Mouse (Mus musculus) ovary, postnatal 36 days (tissue): ENCODE results near the gene Scrn3.

ENCODE experiments used
- DNase-seq: peaks from one replicate; pipeline ENCODE4 v3.0.0; 2022; ENCODE audit warnings: low spot score, mixed read lengths

Gene Scrn3

DNA sequence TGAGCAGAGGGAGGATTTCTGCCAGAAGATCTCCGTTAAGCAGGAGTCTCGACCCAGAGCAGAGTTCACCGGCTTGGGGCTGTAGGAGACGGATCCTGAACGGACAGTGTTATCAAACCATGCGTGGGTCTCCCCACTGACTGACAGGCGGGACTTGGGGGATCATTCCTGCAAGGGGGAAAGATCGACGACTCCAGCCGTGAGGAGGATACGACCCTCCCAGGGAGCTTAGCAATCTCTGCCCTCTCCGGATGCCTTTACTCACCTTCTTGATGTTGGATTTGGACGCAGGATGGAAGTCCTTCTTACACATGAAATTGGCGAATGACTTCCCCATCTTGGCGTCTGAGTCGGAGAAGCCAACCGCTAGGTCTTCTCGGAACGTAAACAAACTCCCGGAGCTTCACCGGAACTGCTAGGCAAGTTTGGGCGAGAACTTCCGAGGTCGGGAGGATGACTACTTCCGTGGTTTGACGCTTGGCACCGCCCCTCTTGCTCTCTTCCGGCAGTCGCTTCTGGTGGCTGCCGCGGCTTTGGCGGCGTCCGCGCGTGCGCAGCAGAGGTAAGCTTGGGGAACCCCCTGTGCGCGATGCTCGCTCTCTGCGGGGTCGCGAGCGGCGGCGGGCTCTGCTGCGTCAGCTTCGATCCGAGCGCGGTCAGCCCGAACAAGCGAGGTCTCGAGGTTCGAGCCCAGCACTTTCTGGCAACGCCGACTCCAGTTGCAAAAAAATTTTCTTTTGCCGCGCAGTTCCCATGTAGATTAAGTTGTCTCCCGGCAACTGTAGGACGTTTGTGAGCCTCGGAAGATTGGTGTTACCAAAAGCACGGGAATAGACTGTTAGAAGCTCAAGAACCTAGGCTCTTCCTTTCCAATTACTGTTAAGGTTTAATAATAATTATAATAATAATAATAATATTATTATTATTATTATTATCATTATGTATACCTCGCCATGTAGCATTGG lies at the start of gene Scrn3, which contains the start of gene Cir1:
Scrn3 (plus strand) TSS at position 450 of the 965 bp plus-strand sequence.
Cir1 (minus strand) TSS at position 550 of the 965 bp plus-strand sequence.
- peak; percentile 93 for DNase-seq

DNA sequence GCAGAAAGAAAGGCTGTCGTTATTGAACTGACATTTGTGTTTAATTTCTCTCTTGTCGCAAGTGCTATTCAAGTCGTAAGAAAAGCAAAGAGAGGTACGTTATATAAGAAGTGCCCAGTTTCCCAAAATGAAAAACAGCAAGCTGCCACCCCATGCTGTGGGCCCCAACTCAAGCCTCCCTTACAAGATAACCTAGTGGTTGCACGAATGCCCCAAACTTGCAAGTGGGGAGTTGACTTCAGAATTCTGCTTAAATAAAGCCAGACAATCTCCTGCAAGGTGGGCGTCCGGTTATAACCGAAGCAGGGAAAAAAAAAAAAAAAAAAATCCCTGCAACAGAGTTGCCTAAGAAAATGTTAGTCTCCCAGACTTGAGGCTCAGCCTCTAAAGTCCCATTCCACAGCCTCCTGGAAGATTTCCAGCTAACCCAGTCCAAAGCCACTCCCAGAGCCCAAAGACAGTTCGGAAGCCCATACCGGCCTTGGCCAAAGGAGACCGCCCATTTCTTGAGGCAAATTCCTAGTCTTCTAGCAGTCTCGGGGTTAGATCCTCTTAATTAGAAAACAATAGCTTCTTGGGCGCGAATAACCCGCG lies 49.1 kb upstream of the Scrn3 start:
- no peak for DNase-seq

DNA sequence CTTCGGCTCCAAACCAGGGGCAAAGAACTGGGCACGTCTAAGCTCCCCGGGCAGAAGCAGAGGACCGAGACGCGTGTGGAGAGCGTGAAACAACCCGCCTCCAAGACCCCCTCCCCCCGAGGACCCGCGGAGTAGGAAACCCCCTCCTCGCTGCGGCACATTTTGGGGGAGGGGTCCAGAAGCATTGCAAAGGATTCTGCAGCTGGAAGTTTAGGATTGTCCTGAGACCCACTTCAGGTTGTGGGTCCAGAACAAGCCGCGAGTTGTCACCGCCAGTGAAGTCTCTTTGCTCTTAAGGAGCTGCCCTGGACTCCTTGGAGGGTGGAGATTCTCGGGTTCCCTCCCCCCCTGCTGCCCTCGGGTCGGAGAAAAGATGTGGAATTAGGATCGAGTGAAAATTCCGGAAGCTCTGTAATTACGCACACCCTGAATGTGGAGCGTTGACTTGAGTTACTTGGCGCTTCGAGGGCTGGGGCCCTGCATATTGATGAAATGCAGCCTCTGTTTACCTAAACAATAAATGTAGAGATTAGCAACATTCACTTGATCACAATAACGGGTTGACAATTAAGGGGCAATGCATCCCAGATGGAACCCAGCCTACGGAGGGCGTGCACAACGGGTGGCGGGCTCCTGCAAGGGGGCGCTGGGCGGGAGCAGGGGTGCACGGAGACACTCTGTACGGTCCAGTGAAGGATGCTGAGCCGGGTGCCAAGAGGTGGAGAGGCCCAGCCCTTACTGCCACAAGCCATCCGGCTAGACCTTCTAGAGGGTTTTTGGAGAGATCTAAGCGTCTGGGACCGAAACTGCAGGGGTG lies 48.4 kb upstream of the Scrn3 start:
- DNase-seq: no peak

DNA sequence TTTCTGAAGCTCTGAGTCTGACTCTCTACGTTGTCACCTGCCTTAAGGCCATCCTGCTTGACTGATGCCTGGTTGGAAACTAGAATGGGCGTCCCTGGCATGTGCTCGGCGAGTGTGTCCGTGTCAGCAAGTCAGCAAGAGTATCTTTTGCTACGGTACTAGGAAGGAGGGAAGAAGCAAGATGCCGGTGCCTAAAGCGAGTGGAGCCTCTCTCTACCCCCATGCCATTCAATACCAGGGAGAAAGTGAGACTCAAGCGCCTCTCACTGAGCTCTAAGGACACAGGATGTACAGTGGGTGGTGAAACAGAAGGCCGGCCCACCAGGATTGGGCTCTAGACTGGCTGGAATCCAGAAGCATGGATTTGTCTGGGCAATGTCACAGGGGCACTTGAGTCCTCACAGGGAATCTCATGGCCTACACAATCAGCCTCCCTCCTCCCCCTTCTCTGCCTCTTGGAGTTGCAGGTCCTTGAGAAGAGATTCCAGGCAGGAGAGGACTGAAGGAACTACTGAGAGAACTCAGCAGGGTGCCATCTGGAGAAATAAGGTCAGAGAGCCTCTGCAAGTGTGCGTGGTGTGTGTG lies 47.7 kb upstream of the Scrn3 start:
- no peak for DNase-seq

DNA sequence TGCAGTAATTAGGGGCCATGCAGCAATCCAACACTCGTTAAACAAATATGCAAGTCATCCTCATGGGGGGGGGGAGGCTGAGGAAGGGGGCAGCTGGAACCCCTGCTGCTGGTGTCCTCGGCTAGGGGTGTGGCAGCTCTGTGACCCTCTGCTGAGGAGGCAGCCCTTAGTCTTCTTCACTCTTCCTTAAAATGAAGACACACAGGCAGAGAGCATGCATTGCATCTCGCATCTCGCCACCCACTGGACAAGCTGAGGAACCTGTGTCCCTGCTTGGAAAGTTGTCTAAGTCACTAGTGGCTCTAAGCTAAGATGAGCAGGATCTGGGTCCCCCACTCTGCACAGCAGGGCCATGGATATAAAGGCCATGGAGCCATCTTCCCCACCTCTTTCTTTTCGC lies 46.4 kb upstream of the Scrn3 start:
- no peak for DNase-seq

DNA sequence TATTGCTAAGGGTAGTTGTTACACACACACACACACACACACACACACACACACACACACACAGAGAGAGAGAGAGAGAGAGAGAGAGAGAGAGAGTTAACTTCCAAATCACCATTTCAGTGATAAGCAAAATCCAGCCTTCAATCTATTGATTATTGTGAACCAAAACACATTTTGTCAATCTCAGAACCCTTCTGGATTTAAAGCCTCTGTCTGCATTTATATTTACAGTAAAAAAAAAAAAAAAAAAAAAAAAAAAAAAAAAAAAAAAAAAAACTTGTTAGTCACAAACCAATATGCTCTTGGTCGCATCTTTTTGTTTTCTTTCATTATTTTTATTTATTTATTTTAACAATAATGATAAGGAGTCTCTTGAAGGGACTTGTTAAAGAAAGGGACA lies 45.8 kb upstream of the Scrn3 start:
- DNase-seq: no peak

DNA sequence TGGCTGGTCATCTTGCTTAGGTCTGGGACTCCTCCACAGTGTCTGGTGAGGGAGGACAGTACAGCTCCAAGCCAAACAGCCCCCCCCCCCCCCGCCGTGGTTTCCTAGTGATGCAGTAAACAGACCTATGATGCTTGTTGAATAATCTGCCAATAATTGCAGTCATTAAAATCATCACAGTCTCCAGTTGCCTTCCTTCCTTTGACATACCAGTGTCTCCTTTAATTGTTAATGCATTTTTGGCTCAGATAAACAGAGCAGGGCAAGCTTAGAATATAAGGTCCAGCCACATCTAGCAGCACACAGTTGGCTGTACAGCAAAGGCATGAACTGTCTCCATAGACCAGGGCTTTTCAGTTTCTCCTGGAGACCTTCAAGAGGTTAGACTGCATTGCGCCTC lies 45.2 kb upstream of the Scrn3 start:
- DNase-seq: no peak

DNA sequence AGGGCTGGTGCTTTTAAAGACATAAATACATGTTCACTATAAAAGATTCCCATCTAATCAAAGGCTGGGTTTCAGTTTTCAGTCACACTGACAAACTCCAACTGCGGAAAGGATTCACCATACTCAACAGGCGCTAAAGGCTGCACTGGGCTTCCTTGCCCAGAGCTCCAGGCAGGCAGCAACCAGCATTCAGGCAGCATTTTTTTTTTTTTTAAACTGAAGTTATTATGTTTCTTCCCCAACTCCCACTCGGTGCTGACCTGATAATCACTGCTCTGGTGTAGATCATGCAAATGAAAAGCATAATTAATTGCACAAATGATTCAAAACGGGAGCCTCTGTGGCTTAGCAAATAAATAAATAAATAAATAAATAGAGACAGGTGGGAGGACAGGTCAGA lies 44.6 kb upstream of the Scrn3 start:
- DNase-seq: no peak

DNA sequence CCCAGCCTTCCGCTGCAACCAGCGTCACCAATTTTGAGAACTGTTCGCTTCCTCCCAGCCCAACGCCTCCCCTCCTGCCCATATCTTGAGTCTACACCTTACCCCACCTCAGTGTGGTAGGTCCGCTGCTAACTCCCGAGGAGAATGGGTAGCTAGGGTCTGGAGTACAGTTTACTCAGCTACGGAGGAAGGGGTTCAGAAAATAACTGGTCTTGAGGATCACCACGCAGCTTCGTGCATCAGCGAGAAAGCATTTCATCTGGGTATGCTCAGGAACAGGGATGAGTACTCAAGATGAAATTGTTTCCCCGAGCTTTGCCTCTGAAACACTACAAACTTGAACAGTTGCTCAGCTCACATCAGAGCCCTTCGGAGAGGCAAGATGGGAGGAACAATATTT lies 44.1 kb upstream of the Scrn3 start:
- DNase-seq: no peak

DNA sequence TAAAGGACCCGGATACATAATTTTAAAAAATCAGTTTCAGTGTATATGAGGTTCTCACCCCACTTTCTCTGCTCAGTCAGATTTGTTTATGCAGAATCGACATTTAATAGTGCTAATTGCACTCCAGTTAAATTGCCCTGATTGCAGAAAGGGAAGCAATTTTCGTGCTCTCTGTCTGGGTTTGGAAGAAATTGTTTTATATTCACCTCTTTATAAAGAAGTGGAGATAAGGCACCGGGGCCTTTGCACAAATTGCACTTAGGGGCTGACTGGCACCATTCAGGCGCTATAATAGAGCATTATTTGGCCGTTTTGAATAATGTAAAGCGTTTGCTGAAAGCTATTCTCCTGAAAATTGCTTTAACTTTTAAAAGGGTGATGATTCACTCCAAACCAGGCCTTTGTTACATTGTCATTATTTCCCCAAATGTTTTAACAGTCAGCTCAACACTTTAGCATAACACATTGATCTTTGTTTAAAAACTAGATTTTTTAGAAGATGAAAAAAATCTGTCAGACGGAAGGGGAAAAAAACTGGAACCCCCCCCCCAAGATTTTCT lies 43.5 kb upstream of the Scrn3 start:
- DNase-seq: no peak

DNA sequence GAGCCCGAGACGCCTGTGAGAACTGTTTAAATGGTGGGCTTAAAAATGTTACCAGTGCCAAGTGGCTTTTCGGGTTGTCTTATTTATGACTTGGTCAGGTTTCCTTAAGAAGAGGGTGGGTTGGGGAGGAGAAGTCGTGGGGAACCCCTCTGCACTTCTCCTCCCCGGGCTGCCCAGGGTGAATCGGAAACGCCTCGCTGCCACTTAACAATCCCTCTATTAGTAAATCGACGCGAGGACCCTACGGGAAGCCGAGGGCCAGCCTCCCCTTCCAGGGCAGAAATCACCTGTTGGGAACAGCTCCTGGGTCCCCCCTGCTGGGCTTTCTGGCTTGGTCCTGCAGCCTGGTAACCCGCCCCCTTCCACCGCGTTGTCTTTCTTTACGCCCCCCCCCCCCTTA lies 42.7 kb upstream of the Scrn3 start:
- DNase-seq: no peak

DNA sequence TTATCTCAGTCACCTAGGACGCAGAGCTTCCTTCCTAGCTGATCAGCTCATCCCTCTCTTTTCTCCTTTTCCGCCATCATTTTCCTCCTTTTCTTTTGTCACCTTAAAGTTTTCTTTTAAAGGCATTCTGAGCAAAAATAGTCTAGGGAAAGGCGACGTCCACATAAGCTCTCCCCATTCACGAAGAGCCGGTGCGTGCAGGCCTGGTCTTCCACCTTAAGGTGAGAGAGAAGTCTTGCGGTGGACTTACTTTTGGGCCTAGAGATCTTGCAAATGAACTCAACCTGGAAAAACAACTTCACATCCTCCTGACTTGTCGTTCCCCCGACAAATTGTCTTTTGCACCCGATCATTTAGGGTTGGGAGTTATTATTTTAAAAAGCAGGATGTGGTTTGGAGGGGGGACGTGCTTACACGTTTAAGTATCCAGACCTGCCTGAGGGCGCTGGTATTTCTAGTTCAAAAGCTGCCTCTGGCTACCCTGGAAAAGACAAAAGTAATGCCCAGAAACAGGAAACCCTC lies 42.3 kb upstream of the Scrn3 start:
- no peak for DNase-seq

DNA sequence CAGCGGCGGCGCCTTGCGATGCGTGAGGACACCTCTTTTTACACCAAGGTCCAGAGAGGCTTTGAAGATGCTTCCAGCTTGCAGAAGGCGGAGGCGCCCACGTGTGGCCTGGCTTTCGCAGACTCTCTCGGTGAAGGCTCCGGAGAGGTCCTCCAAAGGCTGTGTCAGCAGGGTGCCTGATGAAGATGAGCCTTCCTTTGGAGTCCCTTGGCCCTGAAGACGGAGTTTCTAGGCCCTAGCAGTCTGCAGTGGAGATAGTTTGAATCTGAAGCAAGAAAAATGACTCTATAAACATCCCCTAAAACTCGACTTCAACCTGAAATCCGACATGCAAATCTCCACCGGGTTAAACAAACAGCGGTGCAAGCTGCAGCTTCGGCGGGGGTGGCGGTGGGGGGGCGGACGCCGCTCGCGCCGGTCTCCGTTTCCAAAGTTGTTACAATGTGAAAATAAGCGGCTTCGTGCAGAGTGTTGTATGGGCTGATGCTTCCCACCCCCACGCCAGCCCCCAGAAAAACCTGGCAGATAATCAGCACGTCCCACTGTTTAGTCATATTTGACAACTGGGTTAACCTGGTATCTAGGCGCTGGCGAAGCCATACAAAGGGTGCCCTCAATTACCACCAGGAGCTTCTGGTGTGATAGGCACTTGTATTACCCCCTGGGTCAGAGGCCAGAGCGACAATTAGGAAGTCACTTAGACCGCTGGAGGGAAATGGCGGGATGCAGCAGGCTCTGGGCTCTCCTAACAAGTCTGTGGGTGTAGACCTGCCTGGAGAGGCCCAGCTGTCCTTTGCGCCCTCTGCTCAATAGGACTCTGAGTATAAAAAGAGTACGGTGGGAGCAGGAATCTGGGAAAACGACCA lies 41.6 kb upstream of the Scrn3 start:
- no peak for DNase-seq

DNA sequence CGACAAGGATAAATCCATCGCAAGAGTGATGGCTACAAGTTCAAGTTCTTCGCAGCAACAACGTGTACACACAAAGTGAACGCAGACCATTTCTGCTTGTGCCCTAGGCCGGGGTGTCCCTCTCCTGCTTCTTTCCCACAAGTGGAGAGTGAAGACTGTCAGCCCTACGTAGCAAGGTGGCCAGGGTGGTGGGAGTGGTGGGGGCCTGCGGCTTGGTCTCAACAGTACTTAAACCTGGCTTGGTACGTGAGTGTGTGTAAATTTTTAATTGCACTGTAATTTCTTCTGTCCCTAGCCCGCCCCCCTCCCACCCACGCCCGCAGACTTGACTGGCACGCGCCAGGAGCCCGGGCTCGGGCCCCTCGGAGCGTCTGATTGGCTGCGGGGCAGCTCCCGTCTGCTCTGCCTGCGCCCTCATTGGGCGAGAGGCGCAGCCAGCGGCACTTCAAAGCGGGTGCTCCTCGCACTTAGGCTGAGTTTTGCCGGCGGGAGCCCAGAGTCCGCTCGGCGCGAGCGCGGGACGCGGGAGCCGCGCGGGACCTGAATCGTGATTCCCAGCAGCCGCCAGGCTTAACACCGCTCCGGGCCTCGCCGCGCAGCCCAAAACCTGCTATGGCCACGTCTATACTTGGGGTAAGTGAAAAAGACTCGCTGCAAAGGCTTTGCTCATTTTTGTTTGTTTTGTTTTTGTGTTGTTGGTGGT lies 40.8 kb upstream of the Scrn3 start, which contains the start of gene Sp9:
Sp9 (plus strand) TSS at position 467 of the 703 bp plus-strand sequence.
- DNase-seq: peak; percentile 51

DNA sequence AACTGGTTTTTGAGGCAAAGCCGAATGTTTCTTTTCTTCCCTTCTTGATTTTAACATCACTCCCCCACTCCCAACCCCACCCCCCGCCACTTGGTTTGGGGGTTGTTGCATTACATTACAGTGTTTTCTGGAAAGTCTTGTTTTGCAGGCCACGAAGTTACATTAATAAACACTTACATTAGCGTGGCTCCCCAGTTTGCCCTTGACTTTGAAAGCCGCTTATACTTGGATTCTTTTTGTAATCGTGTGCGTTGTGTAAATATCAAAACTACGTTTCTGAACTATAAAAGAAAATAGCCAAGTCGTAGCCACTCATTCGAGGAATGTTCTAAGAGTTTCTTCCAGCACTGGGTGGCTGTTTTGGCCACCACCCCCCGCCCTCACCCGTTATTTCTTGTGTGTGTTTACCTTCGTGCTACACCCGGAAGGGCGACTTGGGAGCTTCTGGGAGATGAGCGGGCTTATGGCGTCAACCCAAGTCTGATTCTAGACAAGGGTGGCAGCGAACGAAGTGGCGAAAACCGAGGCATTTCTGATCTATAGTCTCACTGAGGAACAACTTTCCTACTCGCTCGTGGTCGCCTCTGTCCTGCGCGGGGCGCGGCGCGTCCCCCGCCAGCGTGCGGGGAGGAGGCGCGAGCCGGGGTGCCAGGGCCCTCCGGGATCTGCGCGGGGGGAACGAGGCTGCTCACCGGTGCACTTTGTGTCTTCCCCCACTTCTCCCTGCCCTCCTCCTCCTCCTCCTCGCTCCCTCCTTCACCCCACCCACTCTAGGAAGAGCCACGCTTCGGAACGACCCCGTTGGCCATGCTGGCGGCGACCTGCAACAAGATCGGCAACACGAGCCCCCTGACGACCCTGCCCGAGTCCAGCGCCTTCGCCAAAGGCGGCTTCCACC lies 39.8 kb upstream of the Scrn3 start:
- no peak for DNase-seq

DNA sequence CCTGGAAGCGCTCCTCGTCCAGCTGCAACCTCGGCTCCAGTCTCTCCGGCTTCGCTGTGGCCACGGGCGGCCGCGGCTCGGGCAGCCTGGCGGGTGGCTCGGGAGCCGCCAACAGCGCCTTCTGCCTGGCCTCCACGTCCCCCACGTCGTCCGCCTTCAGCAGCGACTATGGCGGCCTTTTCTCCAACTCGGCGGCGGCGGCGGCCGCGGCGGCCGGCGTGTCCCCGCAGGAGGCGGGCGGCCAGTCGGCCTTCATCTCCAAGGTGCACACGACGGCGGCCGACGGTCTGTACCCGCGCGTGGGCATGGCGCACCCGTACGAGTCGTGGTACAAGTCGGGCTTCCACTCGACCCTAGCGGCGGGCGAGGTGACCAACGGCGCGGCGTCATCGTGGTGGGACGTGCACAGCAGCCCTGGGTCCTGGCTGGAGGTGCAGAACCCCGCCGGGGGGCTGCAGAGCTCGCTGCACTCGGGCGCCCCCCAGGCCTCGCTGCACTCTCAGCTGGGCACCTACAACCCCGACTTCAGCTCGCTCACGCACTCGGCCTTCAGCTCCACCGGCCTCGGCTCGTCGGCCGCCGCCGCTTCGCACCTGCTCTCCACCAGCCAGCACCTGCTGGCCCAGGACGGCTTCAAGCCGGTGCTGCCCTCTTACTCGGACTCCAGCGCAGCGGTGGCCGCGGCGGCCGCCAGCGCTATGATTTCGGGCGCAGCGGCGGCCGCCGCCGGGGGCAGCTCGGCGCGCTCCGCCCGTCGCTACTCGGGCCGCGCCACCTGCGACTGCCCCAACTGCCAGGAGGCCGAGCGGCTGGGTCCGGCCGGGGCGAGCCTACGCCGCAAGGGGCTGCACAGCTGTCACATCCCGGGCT lies 38.9 kb upstream of the Scrn3 start:
- no peak for DNase-seq

DNA sequence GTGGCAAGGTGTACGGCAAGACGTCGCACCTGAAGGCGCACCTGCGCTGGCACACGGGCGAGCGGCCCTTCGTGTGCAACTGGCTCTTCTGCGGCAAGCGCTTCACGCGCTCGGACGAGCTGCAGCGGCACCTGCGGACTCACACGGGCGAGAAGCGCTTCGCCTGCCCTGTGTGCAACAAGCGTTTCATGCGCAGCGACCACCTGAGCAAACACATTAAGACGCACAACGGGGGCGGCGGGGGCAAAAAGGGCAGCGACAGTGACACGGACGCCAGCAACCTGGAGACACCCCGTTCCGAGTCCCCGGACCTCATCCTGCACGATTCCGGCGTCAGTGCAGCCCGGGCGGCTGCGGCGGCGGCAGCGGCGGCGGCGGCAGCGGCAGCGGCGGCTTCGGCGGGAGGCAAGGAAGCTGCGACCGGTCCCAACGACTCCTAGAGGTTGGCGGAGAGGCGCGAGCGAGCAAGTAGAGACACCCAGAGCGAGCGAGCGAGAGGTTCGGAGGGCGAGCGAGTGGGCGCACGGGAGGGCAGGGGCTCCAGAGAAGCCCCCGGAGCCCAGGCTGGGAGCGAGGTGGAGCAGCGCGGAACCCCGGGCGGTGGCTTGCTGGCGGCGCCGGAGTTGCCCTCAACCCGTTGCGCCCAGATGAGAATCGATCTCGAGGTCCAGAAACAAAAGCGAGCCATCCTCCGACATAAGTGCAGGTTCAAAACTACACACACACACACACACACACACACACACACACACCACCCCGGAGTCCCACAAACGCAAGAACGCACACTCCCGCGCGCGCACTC lies 38.1 kb upstream of the Scrn3 start:
- DNase-seq: peak; percentile 55
